Mouse (Mus musculus) CH12.LX (cell line): ENCODE measurements around the gene Mien1.

ENCODE experiments used
- CHD2 ChIP-seq: IDR thresholded peaks from 2 replicates; pipeline ENCODE4 v1.6.1; 2011; ENCODE audit warnings: low read length, improper control_type of control experiment
- CTCF ChIP-seq, 2 experiments: IDR thresholded peaks in 1 of 2; conservative IDR thresholded peaks in 1 of 2; 2 replicates each; pipeline ENCODE4 v1.5.1; 2011 to 2012; ENCODE audit warnings: low read depth in 2 of 2, low read length in 2 of 2, improper control_type of control experiment in 1 of 2, inconsistent platforms in 1 of 2, mild to moderate bottlenecking in 1 of 2, moderate library complexity in 1 of 2
- ELF1 ChIP-seq: IDR thresholded peaks from 2 replicates; pipeline ENCODE4 v1.6.1; 2014; ENCODE audit warnings: low read depth, mild to moderate bottlenecking, inconsistent platforms, low read length, improper control_type of control experiment
- EP300 ChIP-seq: IDR thresholded peaks from 2 replicates; pipeline ENCODE4 v1.6.1; 2011; ENCODE audit warnings: low read length, improper control_type of control experiment
- GABPA ChIP-seq: IDR thresholded peaks from 2 replicates; pipeline ENCODE4 v1.6.1; 2012; ENCODE audit warnings: low read depth, low read length, improper control_type of control experiment, inconsistent platforms; ENCODE audit not compliant: insufficient replicate concordance
- MAFK ChIP-seq: IDR thresholded peaks from 2 replicates; pipeline ENCODE4 v1.6.1; 2011; ENCODE audit warnings: low read length, improper control_type of control experiment; ENCODE audit not compliant: insufficient replicate concordance
- MXI1 ChIP-seq: IDR thresholded peaks from 2 replicates; pipeline ENCODE4 v1.6.1; 2011; ENCODE audit warnings: mild to moderate bottlenecking, low read depth, low read length, improper control_type of control experiment
- POLR2AphosphoS2 ChIP-seq: IDR thresholded peaks from 2 replicates; pipeline ENCODE4 v1.6.1; 2011; ENCODE audit warnings: low read depth, low read length, improper control_type of control experiment
- TBP ChIP-seq: conservative IDR thresholded peaks from 2 replicates; pipeline ENCODE4 v1.6.1; 2011; ENCODE audit warnings: low read depth, low read length, improper control_type of control experiment
- TCF12 ChIP-seq: IDR thresholded peaks from 2 replicates; pipeline ENCODE4 v1.6.1; 2014; ENCODE audit warnings: low read depth, mild to moderate bottlenecking, inconsistent platforms, low read length, improper control_type of control experiment
- USF1 ChIP-seq: IDR thresholded peaks from 2 replicates; pipeline ENCODE4 v1.6.1; 2014; ENCODE audit warnings: low read depth, mild to moderate bottlenecking, inconsistent platforms, low read length, improper control_type of control experiment

DNA sequence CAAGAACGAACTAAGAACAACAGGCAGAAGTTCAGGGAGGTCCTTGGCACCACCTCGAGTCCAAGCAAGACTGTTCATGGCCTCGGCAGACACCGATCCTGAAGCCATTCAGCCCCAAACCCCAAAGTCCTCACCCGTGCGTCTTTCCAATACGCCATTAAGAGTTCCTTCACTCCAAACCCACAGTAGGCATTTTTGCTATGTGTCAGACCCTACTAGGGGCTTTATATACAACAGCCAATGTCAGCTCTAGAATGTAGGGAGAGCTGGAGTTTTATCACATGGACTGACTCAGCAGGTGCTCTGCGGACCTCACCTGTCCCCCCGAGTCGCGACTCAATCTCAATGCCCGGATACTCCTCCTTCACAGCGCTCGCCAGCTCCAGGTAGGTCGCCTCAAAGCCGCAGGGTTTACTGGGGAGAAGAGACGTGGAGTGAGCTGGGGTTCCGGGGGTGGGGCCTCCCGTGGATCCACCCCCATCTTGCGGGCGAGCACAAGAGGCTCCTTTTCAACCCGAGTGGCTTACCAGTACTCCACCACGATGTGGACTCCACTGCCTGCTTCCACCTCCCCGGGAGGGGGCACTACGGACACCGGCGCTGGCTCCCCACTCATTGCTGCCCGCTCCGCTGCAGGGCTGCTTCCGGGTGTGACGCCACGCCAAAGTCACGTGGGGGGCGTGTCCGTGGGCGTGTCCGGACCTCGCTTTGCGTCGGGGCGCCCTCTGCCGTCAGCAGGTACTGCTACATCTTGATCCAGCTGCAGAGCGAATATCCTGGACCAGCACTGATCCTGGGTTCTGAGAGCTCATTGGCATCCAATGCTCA lies at the start of gene Mien1:
- TF ChIP-seq ELF1 (peak; percentile 100), USF1 (peak; percentile 99), MXI1 (peak; percentile 85), CHD2 (no peak), CTCF (conservative IDR thresholded peaks at IDR 0.05 in 1 of 2, IDR thresholded peaks at IDR 0.05 in 1 of 2; ENCODE audit: low read depth in 2 of 2, low read length in 2 of 2) (peak; percentile 54 to 96; a peak in 2 of 4 replicates), TCF12 (peak; percentile 93), TBP (0 out of 2 replicates have a peak, but pooled peaks have one; percentile 16), MAFK (no peak), EP300 (no peak), POLR2AphosphoS2 (peak; percentile 84; the same call in 1 of the 2 replicates), GABPA (no peak)
